Mouse (Mus musculus) lung, adult 2 months (tissue): Measurements from ENCODE around the gene Slc22a5. TPM values are rescaled to one million over a fixed set of nuclear protein-coding genes. Genes with fewer than 3 reads are reported as not detected.

ENCODE experiments used
- DNase-seq: peaks from one replicate; pipeline ENCODE4 v3.0.0; 2022
- H3K4me1 ChIP-seq: fragments of 200-500 bp; 2 replicates; pipeline ENCODE4 v1.6.1; 2011; ENCODE audit warnings: low read length; ENCODE audit not compliant: control insufficient read depth, insufficient read depth
- H3K4me3 ChIP-seq: fragments of 200-500 bp; replicated peaks from 2 replicates; pipeline ENCODE3; 2011; ENCODE audit warnings: low read depth, mild to moderate bottlenecking, control low read depth, low read length; ENCODE audit errors: extremely low read depth
- CTCF ChIP-seq: fragments of 200-500 bp; IDR thresholded peaks from 2 replicates; pipeline ENCODE4 v1.5.1; 2011; ENCODE audit warnings: mild to moderate bottlenecking, low read length, control low read depth; ENCODE audit not compliant: insufficient read depth
- POLR2A ChIP-seq: fragments of 200-500 bp; IDR thresholded peaks from 2 replicates; pipeline ENCODE4 v1.6.1; 2011; ENCODE audit warnings: low read depth, mild to moderate bottlenecking, control low read depth, low read length, borderline replicate concordance; ENCODE audit errors: extremely low read depth
- WGBS: fragments of 180-500 bp; shearing (Covaris S2); methylation state at CpG from one replicate; pipeline ENCODE4 v1.1.7; 2018; 5-methylcytosine and 5-hydroxymethylcytosine counted together
- polyA plus RNA-seq: library from polyadenylated mRNA; depleted of rRNA; stranded (reverse); fragments of >200 nt; gene quantifications from 2 replicates; pipeline ENCODE4 v1.2.3, GENCODE M21; 2012; rRNA removed

Gene Slc22a5
- polyA plus RNA-seq, 1 experiment = 23.0 TPM

DNA sequence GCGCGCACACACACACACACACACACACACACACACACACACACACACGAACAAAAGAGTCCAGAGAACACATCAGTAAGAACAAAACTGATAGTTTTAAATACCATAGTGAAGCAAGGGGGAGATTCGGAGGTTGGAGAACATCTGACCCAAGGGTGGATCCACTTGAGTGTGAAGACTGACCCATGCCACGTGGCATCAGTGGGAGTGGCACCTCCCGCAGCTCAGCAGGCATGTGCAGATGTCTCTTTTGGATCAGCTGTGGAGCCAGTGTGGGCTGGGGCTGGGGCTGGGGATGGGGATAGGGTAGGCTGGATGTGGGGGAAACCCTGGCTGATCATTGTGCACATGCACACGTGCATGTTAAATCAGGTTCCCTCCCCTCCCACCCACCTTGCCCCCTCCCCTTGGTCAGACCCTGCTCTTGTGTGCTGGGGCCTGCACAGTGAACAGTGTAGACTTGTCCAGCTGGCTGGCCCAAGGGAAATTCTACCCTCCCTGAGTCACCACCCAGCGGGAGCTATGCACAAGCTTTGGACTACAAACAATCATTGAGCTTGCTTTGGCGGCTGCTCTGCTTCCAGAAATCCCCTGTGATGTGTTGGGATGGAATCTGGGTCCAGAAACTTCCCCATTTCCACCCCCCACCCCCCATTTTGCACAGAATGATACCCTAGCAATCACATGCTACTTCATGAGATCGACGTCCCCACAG is 70.1 kb downstream of the Slc22a5 start:
- DNase-seq = no peak

GRCm38 (mm10) chr11:53820516-53821170 is 70.8 kb downstream of the Slc22a5 start:
- Histone ChIP-seq H3K4me1 (peaks cover 17% of the 10 kb centered on the region), H3K4me3 (no peak overlapping the region)
- TF ChIP-seq POLR2A (no peak), CTCF (no peak)
- WGBS = 87% methylated on average over 13 of the region's 13 CpGs
- DNase-seq = no peak

More for the DNA sequence above, 70.1 kb downstream of the Slc22a5 start:
- Histone ChIP-seq H3K4me1 (peaks cover 17% of the 10 kb centered on the region), H3K4me3 (no peak overlapping the region)
- 74% methylated on average over 11 of the region's 11 CpGs for WGBS
- TF ChIP-seq CTCF (no peak), POLR2A (no peak)

DNA sequence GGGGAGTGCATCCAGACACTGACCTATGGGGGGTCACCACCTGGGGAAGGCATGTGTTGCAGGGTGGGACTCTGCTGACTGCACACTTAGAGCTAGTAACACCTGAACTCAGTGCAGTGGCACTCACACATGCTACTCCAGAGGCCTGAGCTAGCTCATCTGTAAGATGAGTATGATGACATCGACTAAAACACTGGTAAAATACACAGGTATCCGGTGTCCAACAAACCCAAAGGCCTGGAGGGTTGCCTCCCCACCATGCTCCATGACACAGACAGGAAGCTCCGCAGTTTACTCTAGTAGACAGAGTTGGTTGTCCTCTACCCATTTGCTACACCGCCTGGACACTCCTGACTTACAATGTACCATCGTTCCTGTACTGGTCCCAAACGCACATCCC is 71.9 kb downstream of the Slc22a5 start:
- H3K4me1 ChIP-seq = peaks cover 17% of the 10 kb centered on the region
- H3K4me3 ChIP-seq = no peak overlapping the region
- no peak for TF ChIP-seq POLR2A
- DNase-seq = no peak
- WGBS = 91% methylated on average over 6 of the region's 6 CpGs

GRCm38 (mm10) chr11:53818794-53819193 is 72.7 kb downstream of the Slc22a5 start:
- Histone ChIP-seq H3K4me3 (no peak overlapping the region), H3K4me1 (peaks cover 17% of the 10 kb centered on the region)
- DNase-seq = no peak
- TF ChIP-seq POLR2A (no peak), CTCF (no peak)
- WGBS = 23% methylated on average over 6 of the region's 6 CpGs

- 94% methylated on average over 5 of the region's 5 CpGs for WGBS
- H3K4me1 ChIP-seq = peaks cover 20% of the 10 kb centered on the region
- no peak for DNase-seq
- TF ChIP-seq CTCF (no peak), POLR2A (no peak)
- no peak overlapping the region for H3K4me3 ChIP-seq
Observed at GRCm38 (mm10) chr11:53816841-53817375, 74.6 kb downstream of the Slc22a5 start.

GRCm38 (mm10) chr11:53814810-53815209 is 76.7 kb downstream of the Slc22a5 start:
- Histone ChIP-seq H3K4me3 (no peak overlapping the region), H3K4me1 (peaks cover 23% of the 10 kb centered on the region)
- no peak for DNase-seq
- WGBS = 27% methylated on average over 3 of the region's 3 CpGs
- TF ChIP-seq CTCF = no peak
- no peak for TF ChIP-seq POLR2A

Other genes starting within 250 kb of the Slc22a5 start
- 4.3 and 6.7 TPM in 2 replicates for gene Rad50, start 184.3 kb downstream of the Slc22a5 start, polyA plus RNA-seq
- 0.07 and 0.14 TPM in 2 replicates for gene Il5, start 170.9 kb downstream of the Slc22a5 start, polyA plus RNA-seq
- gene Irf1, start 121.6 kb downstream of the Slc22a5 start, polyA plus RNA-seq = 130 and 190 TPM in 2 replicates
- 4.6 and 4.7 TPM in 2 replicates for gene Gm17334, start 118.5 kb downstream of the Slc22a5 start, polyA plus RNA-seq
- gene Gm12216, start 32.4 kb downstream of the Slc22a5 start, polyA plus RNA-seq = 19.8 and 28.7 TPM in 2 replicates
- 2.3 and 3.8 TPM in 2 replicates for gene Slc22a21, start 88.7 kb upstream of the Slc22a5 start, polyA plus RNA-seq
- 1.3 and 1.4 TPM in 2 replicates for gene Slc22a4, start 136.4 kb upstream of the Slc22a5 start, polyA plus RNA-seq
- gene Pdlim4, start 177.4 kb upstream of the Slc22a5 start, polyA plus RNA-seq = 22.9 and 25.6 TPM in 2 replicates
- 25.9 and 30.0 TPM in 2 replicates for gene P4ha2, start 208.4 kb upstream of the Slc22a5 start, polyA plus RNA-seq